Mouse (Mus musculus) neural tube, embryonic 13.5 days (tissue): ENCODE measurements around the gene Antxr1. TPM values are rescaled to one million over a fixed set of nuclear protein-coding genes. Genes with fewer than 3 reads are reported as not detected.

Experiments used
- ATAC-seq: fragments of 200-750 bp; cut with Nextera tagmentation; 2 replicates; pipeline ENCODE4 v1.8.0; 2017; ENCODE audit warnings: low read depth, mild to moderate bottlenecking, moderate TSS enrichment, moderate library complexity
- H3K27ac ChIP-seq: fragments of 300-500 bp; sonication (generic); replicated peaks from 2 replicates; pipeline ENCODE4 v1.5.1; 2015; ENCODE audit warnings: moderate library complexity, mild to moderate bottlenecking, inconsistent platforms
- H3K27me3 ChIP-seq: fragments of 300-500 bp; sonication (generic); 2 replicates; pipeline ENCODE4 v1.6.1; 2015; ENCODE audit warnings: mild to moderate bottlenecking, inconsistent platforms
- H3K36me3 ChIP-seq: fragments of 300-500 bp; sonication (generic); 2 replicates; pipeline ENCODE4 v1.6.1; 2015; ENCODE audit warnings: mild to moderate bottlenecking, inconsistent platforms
- H3K4me1 ChIP-seq: fragments of 300-500 bp; sonication (generic); replicated peaks from 2 replicates; pipeline ENCODE4 v1.6.1; 2015; ENCODE audit warnings: inconsistent platforms
- H3K4me2 ChIP-seq: fragments of 300-500 bp; sonication (generic); 2 replicates; pipeline ENCODE4 v1.6.1; 2015; ENCODE audit warnings: inconsistent platforms, mild to moderate bottlenecking, moderate library complexity
- H3K4me3 ChIP-seq: fragments of 300-500 bp; sonication (generic); 2 replicates; pipeline ENCODE4 v1.5.1; 2015; ENCODE audit warnings: mild to moderate bottlenecking, inconsistent platforms
- H3K9ac ChIP-seq: fragments of 300-500 bp; sonication (generic); 2 replicates; pipeline ENCODE4 v1.6.1; 2015; ENCODE audit warnings: moderate library complexity, mild to moderate bottlenecking, inconsistent platforms
- H3K9me3 ChIP-seq: fragments of 300-500 bp; sonication (generic); 2 replicates; pipeline ENCODE4 v1.6.1; 2016; ENCODE audit warnings: inconsistent platforms
- WGBS: fragments of 180-500 bp; shearing (Covaris S2); methylation state at CpG from one replicate; pipeline ENCODE4 v1.1.7; 2015; 5-methylcytosine and 5-hydroxymethylcytosine counted together
- polyA plus RNA-seq: library from polyadenylated mRNA; unstranded; fragments of >200 nt; fragmentation: Nextera tagmentation; extraction: Ambion mirVana; gene quantifications from 2 replicates; pipeline ENCODE4 v1.2.1, GENCODE M21; 2015

Antxr1 gene
- polyA plus RNA-seq, 1 experiment from 2014 or later, result 4.3 TPM

DNA sequence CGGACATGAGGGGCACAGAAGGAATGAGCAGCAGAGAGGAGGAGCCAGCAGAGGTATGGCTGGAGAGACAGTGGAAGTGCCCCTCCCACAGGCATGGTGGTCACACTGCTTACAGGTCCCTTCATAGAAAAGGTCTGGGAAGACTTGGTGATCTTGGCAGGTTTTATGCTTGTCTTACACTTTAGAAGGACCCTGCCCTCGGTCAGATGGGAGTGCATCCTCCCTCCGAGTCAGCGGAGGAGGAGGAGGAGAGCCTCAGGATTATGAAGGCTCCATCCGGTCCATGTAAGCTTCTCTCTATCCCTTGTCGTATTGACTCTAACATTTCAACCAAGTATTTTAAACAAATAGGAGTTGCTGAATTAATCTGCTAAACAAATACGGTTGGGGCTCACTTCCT lies 65.7 kb downstream of the Antxr1 start:
- Histone ChIP-seq H3K9me3 (peaks cover 5% of the 10 kb centered on the region; the same call in 1 of the 2 replicates), H3K36me3 (peaks cover 6% of the 10 kb centered on the region; the same call in 1 of the 2 replicates), H3K27me3 (no peaks in the 10 kb centered on the region), H3K4me2 (no peak overlapping the region), H3K4me3 (no peak overlapping the region), H3K4me1 (peaks cover 14% of the 10 kb centered on the region), H3K9ac (no peak overlapping the region), H3K27ac (no peak overlapping the region)
- ATAC-seq, result peak; percentile 41
- 79% methylated on average over 7 of the region's 7 CpGs for WGBS

DNA sequence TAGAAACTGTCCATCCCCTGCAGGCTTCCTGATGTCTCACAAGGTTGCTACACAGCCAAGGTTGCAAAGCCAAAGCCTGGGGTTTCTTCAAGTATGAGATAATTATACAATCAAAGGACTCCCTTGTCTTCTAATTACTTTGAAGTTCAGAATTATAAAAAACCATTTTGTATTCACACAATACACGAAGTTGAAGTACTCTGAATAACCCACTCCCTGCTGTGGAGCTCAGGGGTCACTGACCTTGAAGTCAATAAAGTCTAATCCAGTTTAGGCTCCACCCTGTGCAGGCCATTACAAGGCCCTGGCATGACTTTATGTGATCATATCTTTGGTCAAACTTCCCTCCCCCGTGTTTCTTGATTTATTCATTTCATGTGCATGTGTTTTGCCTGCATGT lies 73.0 kb downstream of the Antxr1 start:
- no peak overlapping the region for H3K9ac ChIP-seq
- 41% methylated on average over 2 of the region's 2 CpGs for WGBS
- H3K27me3 ChIP-seq, result no peaks in the 10 kb centered on the region
- no peaks in the 10 kb centered on the region for H3K9me3 ChIP-seq
- H3K4me1 ChIP-seq, result no peaks in the 10 kb centered on the region
- H3K4me2 ChIP-seq, result no peak overlapping the region
- H3K27ac ChIP-seq, result no peak overlapping the region
- no peaks in the 10 kb centered on the region for H3K36me3 ChIP-seq
- H3K4me3 ChIP-seq, result no peak overlapping the region
- no peak for ATAC-seq

DNA sequence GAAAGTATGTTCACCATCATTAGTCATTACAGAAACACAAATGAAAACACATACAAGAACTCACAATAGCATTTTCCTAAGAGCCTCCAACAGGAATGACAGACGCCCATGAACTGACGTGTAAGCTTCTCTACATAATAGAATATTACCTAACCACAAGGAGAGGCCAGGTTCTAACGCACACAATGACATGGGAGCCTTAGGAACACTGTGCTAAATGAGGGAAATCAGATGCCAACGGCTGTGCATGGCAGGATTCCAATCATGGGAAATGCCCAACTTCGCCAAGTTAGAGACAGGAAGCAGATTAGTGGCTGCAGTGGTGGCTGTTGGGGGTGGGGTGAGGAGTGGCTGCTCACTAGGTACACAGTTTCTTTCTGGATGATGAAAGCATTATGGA lies 76.6 kb downstream of the Antxr1 start:
- 72% methylated on average over 5 of the region's 5 CpGs for WGBS
- no peak overlapping the region for H3K27ac ChIP-seq

DNA sequence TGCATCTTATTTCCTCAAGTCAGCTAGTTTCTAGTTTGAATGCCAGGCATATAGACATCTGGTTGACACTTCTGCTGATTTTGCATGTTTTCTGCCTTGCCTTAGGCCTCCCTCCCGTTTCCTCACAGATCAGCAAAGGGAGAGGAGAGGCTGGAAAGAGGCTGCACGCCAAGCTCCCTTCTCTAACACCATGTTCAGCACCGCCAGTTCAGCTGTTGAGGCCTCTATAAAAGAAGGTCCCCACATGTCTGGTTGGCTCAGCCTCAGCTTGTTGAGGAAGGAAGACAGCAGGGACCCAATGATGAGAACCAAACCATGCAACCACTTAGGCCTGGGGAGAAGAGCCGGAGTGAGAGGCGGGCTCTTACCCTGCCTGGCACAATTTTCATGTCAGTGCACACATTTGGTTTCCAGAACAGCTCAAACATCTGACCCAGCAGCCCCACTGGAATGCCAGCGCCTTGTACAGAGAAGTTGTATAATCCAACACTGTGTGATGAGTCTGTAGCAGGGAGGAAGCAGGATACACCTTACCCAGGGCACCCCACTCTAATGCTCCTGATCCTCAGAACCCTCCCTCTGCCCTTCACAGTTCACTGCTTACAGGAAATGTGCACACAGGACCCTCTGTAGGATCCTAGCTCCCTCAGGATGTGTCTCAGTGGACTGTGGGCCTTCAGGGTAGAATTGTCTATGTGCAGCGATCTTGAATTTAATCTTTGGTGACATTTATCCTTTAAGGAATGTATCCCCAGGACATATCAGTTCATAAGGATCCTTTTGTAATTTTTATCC lies 77.4 kb downstream of the Antxr1 start:
- WGBS, result 76% methylated on average over 7 of the region's 7 CpGs
- Histone ChIP-seq H3K4me2 (no peak overlapping the region), H3K9me3 (no peaks in the 10 kb centered on the region), H3K4me3 (no peak overlapping the region), H3K36me3 (no peaks in the 10 kb centered on the region), H3K9ac (no peak overlapping the region), H3K27ac (no peak overlapping the region), H3K4me1 (peaks cover 6% of the 10 kb centered on the region; the same call in 1 of the 2 replicates), H3K27me3 (no peaks in the 10 kb centered on the region)
- no peak for ATAC-seq

More for the DNA sequence above, 76.6 kb downstream of the Antxr1 start:
- H3K36me3 ChIP-seq, result no peaks in the 10 kb centered on the region
- H3K4me3 ChIP-seq, result no peak overlapping the region
- peaks cover 6% of the 10 kb centered on the region; the same call in 1 of the 2 replicates for H3K4me1 ChIP-seq
- no peaks in the 10 kb centered on the region for H3K9me3 ChIP-seq
- no peak for ATAC-seq
- H3K9ac ChIP-seq, result no peak overlapping the region
- no peaks in the 10 kb centered on the region for H3K27me3 ChIP-seq
- no peak overlapping the region for H3K4me2 ChIP-seq

DNA sequence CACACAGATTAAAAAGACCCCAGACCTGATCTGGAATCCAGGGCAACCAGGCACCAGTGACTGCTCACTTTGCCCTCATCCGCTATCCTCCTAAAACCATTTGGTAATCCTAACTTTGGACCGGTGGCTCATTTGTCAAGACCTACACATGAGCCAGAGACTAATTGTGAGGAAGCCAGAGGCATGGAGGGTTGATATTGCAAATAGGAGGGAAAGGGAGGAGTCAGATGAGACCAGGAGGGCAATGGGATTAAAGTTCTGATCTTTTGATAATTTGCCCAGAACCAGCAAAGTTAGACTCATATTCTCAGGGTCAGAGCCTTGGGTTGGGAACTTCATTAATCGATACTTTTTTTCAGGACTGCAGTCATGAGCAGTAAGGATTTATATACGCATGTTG lies 78.2 kb downstream of the Antxr1 start:
- Histone ChIP-seq H3K27ac (no peak overlapping the region), H3K36me3 (no peaks in the 10 kb centered on the region), H3K9ac (no peak overlapping the region), H3K4me2 (no peak overlapping the region), H3K9me3 (no peaks in the 10 kb centered on the region), H3K4me1 (peaks cover 6% of the 10 kb centered on the region; the same call in 1 of the 2 replicates), H3K27me3 (no peaks in the 10 kb centered on the region), H3K4me3 (no peak overlapping the region)
- ATAC-seq, result no peak
- WGBS, result 94% methylated on average over 4 of the region's 4 CpGs

DNA sequence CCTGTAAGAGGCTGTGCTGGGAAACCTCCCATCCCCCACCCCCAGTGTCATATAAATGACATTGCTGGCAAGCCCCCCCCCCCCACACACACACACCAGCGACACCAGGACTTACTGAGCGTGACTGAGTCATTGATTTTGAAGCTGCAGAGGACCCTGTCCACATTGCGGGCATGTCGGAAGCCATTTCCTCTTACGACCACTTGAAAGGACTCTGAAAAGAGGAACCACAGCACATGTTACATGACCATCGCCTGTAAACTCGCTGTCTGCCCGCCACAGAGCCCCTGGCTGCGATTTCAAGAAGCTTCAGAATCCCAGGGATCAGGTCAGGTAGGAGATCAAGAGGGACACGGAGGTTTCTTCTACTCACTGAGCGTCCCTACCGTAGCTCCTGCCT lies 80.0 kb downstream of the Antxr1 start:
- no peak overlapping the region for H3K4me2 ChIP-seq
- no peaks in the 10 kb centered on the region for H3K9me3 ChIP-seq
- ATAC-seq, result no peak
- no peak overlapping the region for H3K9ac ChIP-seq
- H3K27me3 ChIP-seq, result no peaks in the 10 kb centered on the region
- H3K4me3 ChIP-seq, result no peak overlapping the region
- peaks cover 11% of the 10 kb centered on the region for H3K4me1 ChIP-seq
- no peaks in the 10 kb centered on the region for H3K36me3 ChIP-seq
- H3K27ac ChIP-seq, result no peak overlapping the region
- 83% methylated on average over 12 of the region's 12 CpGs for WGBS

DNA sequence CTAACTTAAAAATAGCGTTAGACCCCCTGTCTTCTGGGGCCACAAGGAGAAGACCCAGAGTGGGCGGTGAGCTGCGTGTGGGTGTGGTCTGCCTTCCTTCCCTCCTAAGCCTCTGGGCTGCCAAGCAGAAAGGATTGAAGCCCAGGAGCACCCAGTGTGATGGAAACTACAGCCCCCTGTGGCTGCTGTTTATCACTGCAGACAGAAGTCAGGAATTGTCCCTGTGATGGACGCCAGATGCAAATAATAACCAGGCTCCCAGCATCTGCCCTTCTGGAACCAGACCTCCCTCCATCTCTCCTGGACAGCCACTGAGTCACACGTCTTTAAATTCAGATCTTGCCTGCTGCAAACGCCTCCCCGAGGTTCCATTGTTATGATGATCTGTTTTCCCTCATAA lies 80.9 kb downstream of the Antxr1 start:
- no peaks in the 10 kb centered on the region for H3K9me3 ChIP-seq
- WGBS, result 38% methylated on average over 7 of the region's 7 CpGs
- no peak overlapping the region for H3K9ac ChIP-seq
- no peaks in the 10 kb centered on the region for H3K36me3 ChIP-seq
- H3K27me3 ChIP-seq, result no peaks in the 10 kb centered on the region
- no peak overlapping the region for H3K4me3 ChIP-seq
- no peak overlapping the region for H3K4me2 ChIP-seq
- peaks cover 11% of the 10 kb centered on the region for H3K4me1 ChIP-seq
- no peak for ATAC-seq
- no peak overlapping the region for H3K27ac ChIP-seq

DNA sequence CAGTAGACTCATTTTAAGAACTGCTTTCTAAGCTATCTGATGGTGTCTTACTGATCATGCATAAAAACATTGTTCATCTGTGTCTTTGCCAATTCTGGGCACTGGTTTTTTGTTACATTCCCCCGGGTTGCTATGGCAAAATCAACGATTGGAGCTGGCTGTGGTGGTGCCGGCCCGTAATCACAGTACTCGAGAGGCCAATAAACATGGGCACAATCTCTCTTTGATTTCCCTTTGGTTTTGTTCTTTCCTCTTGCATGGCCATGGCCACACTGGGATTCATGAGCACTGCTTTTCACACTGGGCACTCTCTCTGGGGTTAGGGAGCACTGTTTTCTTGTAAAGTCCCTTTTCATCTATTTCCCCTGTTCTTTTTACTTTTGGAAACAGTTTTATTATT lies 83.9 kb downstream of the Antxr1 start:
- Histone ChIP-seq H3K9ac (no peak overlapping the region), H3K27me3 (no peaks in the 10 kb centered on the region), H3K27ac (0 out of 2 replicates have a peak overlapping the region, but pooled peaks have one; percentile 2), H3K4me1 (peaks cover 11% of the 10 kb centered on the region), H3K4me3 (no peak overlapping the region), H3K9me3 (no peaks in the 10 kb centered on the region), H3K4me2 (no peak overlapping the region), H3K36me3 (no peaks in the 10 kb centered on the region)
- ATAC-seq, result no peak; the same call in 1 of the 2 replicates
- 29% methylated on average over 5 of the region's 5 CpGs for WGBS

DNA sequence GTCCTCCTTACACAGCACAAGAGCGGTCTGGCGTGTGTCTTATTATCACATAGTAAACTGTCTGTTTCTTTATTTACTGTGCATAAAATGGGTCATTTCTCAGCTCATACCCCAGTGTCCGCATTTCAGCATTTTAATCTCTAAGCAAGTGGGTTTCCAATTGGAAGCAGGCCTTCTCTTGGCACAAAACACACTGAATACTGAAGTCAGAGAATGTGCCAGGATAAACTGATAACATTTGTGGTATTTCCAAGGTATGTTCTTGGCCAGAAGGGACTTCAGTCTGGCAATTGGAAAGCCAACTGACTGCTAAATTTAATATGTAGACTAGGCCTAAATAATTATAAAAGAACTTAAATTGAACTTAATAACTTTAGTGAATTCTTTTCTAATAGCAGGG lies 84.9 kb downstream of the Antxr1 start:
- no peaks in the 10 kb centered on the region for H3K36me3 ChIP-seq
- WGBS, result 89% methylated on average over 3 of the region's 3 CpGs
- no peak for ATAC-seq
- H3K4me2 ChIP-seq, result no peak overlapping the region
- no peak overlapping the region for H3K4me3 ChIP-seq
- H3K27me3 ChIP-seq, result no peaks in the 10 kb centered on the region
- no peak overlapping the region for H3K27ac ChIP-seq
- peaks cover 11% of the 10 kb centered on the region for H3K4me1 ChIP-seq
- no peaks in the 10 kb centered on the region for H3K9me3 ChIP-seq
- H3K9ac ChIP-seq, result no peak overlapping the region

DNA sequence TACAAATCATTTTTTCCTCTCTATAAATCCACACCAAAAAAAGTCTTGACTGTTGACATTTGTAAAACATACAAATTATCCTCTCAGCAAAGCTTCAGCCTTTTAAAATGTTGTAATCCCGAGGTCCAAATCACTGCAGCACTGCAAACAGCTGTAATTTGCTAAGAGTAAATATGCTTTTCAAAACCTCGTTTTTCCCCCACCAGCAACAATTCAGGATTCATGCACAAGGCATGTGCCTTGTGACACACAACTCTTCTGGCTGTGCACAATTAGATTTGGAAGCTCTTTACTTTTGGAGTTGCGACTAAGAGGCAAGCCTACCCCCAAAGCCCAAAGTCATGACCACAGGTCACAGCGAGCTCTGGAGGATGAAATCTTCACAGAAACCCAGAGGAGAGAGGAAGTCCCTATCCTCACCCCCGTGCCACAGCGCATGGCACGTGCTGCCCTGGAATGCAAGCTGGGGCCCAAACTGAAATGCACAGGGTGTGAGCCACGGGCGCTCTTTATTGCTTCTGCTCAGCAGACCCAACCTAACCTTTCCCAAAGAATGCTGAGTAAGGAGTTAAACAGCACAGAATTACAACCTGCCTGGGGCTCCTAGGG lies 87.3 kb downstream of the Antxr1 start:
- Histone ChIP-seq H3K9me3 (no peaks in the 10 kb centered on the region), H3K4me3 (no peak overlapping the region), H3K9ac (no peak overlapping the region), H3K4me2 (no peak overlapping the region), H3K36me3 (no peaks in the 10 kb centered on the region), H3K27ac (no peak overlapping the region), H3K27me3 (no peaks in the 10 kb centered on the region), H3K4me1 (peaks cover 9% of the 10 kb centered on the region)
- ATAC-seq, result no peak
- WGBS, result 81% methylated on average over 9 of the region's 9 CpGs

DNA sequence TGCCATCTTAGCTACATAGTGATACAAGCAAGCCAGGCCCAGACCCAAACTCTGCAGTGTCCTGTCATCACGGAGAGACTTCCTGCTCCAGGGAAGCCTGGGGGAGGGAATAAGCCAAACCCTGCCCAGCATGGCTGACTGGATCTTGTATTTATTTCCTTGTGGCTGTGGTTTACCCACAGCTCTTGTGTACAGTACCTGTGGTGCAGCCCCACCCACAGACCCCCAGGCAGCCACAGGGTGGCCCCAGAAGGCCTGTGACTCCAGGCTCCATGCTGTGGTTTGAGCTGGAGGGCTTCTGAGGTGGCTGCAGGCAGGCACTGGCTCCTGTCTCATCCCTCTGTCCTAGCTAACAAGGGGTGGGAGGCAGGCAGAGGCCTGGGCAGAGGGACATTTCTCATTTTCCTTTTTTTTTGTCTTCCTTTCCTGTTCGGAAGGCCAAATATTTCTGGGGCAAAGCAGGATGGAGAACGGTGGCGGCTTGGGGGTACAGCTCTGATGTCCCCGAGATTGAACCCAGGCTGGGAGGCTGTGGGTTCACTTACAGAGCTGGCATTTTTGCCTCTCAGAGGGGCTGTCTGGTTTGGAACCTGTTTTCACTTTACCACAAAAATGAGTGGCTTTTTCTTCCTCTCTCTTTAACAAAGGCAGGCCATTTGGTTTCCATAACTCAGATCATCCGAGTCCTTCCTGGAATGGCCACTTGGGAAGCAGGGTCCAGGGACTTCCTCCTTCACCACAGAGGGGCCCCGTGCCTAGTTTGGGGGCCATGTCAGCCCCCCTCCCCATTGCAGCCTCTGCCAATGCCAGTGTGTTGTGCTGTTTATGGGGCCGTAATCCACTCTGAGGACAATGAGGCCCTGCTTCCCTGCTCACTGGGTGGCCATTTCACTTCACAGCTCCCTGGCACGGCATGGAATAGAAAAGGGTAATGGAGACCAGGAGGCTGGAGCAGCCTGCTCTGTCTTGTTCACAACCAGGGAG lies 91.2 kb downstream of the Antxr1 start:
- Histone ChIP-seq H3K4me3 (no peak overlapping the region), H3K27me3 (no peaks in the 10 kb centered on the region), H3K27ac (no peak overlapping the region), H3K9ac (no peak overlapping the region), H3K4me1 (peaks cover 3% of the 10 kb centered on the region), H3K9me3 (no peaks in the 10 kb centered on the region), H3K4me2 (no peak overlapping the region), H3K36me3 (peaks cover 3% of the 10 kb centered on the region; the same call in 1 of the 2 replicates)
- WGBS, result 52% methylated on average over 9 of the region's 9 CpGs
- 0 out of 2 replicates have a peak, but pooled peaks have one; percentile 67 for ATAC-seq

DNA sequence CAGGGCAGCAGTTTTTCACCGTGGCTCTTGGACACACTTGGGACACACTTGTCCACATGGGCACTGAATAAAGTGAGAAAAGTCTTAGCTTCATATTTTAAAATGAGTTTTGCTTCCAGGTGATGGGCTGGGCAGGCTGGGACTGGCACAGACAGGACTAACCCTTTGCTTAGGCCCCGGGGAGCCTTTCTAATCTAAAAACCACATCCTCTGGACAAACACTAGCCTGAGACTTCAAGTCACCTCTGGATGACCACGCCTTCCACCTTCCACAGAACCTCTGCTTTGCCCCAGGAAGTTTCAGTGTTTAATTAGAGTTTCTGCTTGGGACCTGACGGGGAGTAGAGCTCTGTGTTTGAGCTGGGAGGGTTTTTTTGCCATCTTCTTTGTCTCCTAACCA lies 98.4 kb downstream of the Antxr1 start:
- Histone ChIP-seq H3K27me3 (no peaks in the 10 kb centered on the region), H3K4me1 (peaks cover 14% of the 10 kb centered on the region), H3K36me3 (peaks cover 3% of the 10 kb centered on the region; the same call in 1 of the 2 replicates), H3K4me3 (no peak overlapping the region), H3K9me3 (no peaks in the 10 kb centered on the region), H3K9ac (no peak overlapping the region), H3K4me2 (no peak overlapping the region), H3K27ac (no peak overlapping the region)
- WGBS, result 86% methylated on average over 4 of the region's 4 CpGs
- ATAC-seq, result no peak
